Mouse (Mus musculus): Measurements from ENCODE around the gene Cttn.

DNA sequence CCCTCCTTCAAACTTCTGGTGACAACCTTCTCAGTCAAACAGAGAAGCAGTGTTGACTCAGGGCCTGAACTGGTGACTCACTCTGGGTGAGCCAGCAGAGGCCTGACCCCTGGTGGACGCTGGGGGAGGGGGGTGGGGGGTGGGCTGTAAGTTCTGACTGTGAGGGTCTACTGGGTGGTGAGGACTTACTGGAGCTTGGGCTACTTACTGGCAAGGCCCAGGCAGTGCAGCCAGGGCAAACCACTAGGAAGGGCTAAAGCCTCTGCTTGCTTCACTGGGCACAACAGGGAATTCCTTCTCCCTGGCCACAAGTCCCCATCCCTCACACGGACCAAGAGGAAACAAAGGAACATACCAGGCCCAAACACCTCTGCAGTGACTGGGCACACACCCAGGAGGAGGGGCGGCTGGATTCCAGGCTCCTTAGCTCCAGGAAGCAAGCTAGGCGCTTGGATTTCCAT is 1.6 kb downstream of the Cttn start:
- TF ChIP-seq POLR2A (IDR thresholded peaks at IDR 0.05; ENCODE audit: insufficient read depth, low read depth, low read length) (no peak), CTCF (IDR thresholded peaks at IDR 0.05) (peak; percentile 37)
